Mouse (Mus musculus): ENCODE results near the gene Sirpa.

Gene Sirpa

GRCm38 (mm10) chr2:129581826-129582225, 10.8 kb upstream of the Sirpa start:
- in situ Hi-C loops (cut with MboI, MseI), result no loop called here

- in situ Hi-C loops (cut with MboI, MseI), result no loop called here
These were observed 10.4 kb upstream of the Sirpa start for GRCm38 (mm10) chr2:129582261-129582660.

GRCm38 (mm10) chr2:129584905-129585304, 7.7 kb upstream of the Sirpa start:
- in situ Hi-C loops (cut with MboI, MseI), result no loop called here

- in situ Hi-C loops (cut with MboI, MseI), result no loop called here
These were observed 6.6 kb upstream of the Sirpa start for GRCm38 (mm10) chr2:129585904-129586514.

GRCm38 (mm10) chr2:129587241-129587640, 5.4 kb upstream of the Sirpa start:
- in situ Hi-C loops (cut with MboI, MseI), result no loop called here

- in situ Hi-C loops (cut with MboI, MseI), result no loop called here
These were observed 4.8 kb upstream of the Sirpa start for GRCm38 (mm10) chr2:129587825-129588251.

GRCm38 (mm10) chr2:129591897-129592296, 738 bp upstream of the Sirpa start:
- in situ Hi-C loops (cut with MboI, MseI), result no loop called here

- in situ Hi-C loops (cut with MboI, MseI), result no loop called here
These were observed 673 bp downstream of the Sirpa start for GRCm38 (mm10) chr2:129593141-129593875.

GRCm38 (mm10) chr2:129593876-129594421, 1.3 kb downstream of the Sirpa start:
- in situ Hi-C loops (cut with MboI, MseI), result no loop called here

- in situ Hi-C loops (cut with MboI, MseI), result no loop called here
These were observed 1.9 kb downstream of the Sirpa start for GRCm38 (mm10) chr2:129594569-129594968.

GRCm38 (mm10) chr2:129595206-129595605, 2.6 kb downstream of the Sirpa start:
- in situ Hi-C loops (cut with MboI, MseI), result no loop called here

- in situ Hi-C loops (cut with MboI, MseI), result no loop called here
These were observed 3.1 kb downstream of the Sirpa start for GRCm38 (mm10) chr2:129595661-129596209.

GRCm38 (mm10) chr2:129596555-129597172, 4.0 kb downstream of the Sirpa start:
- in situ Hi-C loops (cut with MboI, MseI), result no loop called here

- in situ Hi-C loops (cut with MboI, MseI), result no loop called here
These were observed 4.9 kb downstream of the Sirpa start for GRCm38 (mm10) chr2:129597581-129597980.

- in situ Hi-C loops (cut with MboI, MseI), result no loop called here
These were observed 5.5 kb downstream of the Sirpa start for GRCm38 (mm10) chr2:129598094-129598493.

GRCm38 (mm10) chr2:129599231-129600084, 6.8 kb downstream of the Sirpa start:
- in situ Hi-C loops (cut with MboI, MseI), result no loop called here

GRCm38 (mm10) chr2:129601059-129601650, 8.5 kb downstream of the Sirpa start:
- in situ Hi-C loops (cut with MboI, MseI), result no loop called here

- in situ Hi-C loops (cut with MboI, MseI), result no loop called here
These were observed 9.4 kb downstream of the Sirpa start for GRCm38 (mm10) chr2:129601894-129602663.

GRCm38 (mm10) chr2:129602856-129603255, 10.2 kb downstream of the Sirpa start:
- in situ Hi-C loops (cut with MboI, MseI), result no loop called here

GRCm38 (mm10) chr2:129603536-129603935, 10.9 kb downstream of the Sirpa start:
- in situ Hi-C loops (cut with MboI, MseI), result no loop called here

Measured in T-helper 2 cell (primary cell).